Mouse (Mus musculus) left cerebral cortex, postnatal 10 days (tissue): ENCODE data around the gene Gdf15. TPM values are rescaled to one million over a fixed set of nuclear protein-coding genes. Genes with fewer than 3 reads are reported as not detected.

ENCODE experiments used
- DNase-seq, 2 experiments: peaks; one replicate each; pipeline ENCODE4 v3.0.0; 2021 to 2022; ENCODE audit warnings: low spot score in 2 of 2, mixed read lengths in 1 of 2; ENCODE audit errors: extremely low spot score in 1 of 2
- intact Hi-C: fragments of 180-260 bp; cut with DNase I; formaldehyde crosslinking; loops from one replicate; pipeline ENCODE4 v1.15.1; 2025
- total RNA-seq, 2 experiments: library from RNA; stranded (reverse); gene quantifications; 2 replicates each; pipeline ENCODE4 v1.2.3; 2021

The Gdf15 gene
- total RNA-seq, 2 experiments from 2014 or later: not detected

GRCm38 (mm10) chr8:70636838-70637237 lies 4.6 kb upstream of the Gdf15 start:
- intact Hi-C loops: no loop called here
- DNase-seq: no peak

GRCm38 (mm10) chr8:70635527-70635926 lies 3.3 kb upstream of the Gdf15 start:
- no peak for DNase-seq
- intact Hi-C loops: no loop called here

GRCm38 (mm10) chr8:70634066-70634465 lies 1.8 kb upstream of the Gdf15 start:
- intact Hi-C loops: no loop called here
- peak in 1 of 2 experiments; percentile 83 for DNase-seq

GRCm38 (mm10) chr8:70631436-70631835 lies 820 bp downstream of the Gdf15 start:
- intact Hi-C loops: no loop called here
- DNase-seq: peak in 1 of 2 experiments; percentile 47

GRCm38 (mm10) chr8:70630532-70631381 lies 1.5 kb downstream of the Gdf15 start:
- DNase-seq: peak in 1 of 2 experiments; percentile 80
- intact Hi-C loops: no loop called here

- DNase-seq: peak; percentile 76 to 92
- intact Hi-C loops: no loop called here
These were observed 2.4 kb downstream of the Gdf15 start for GRCm38 (mm10) chr8:70629574-70630531.

GRCm38 (mm10) chr8:70628986-70629490 lies 3.2 kb downstream of the Gdf15 start:
- DNase-seq: no peak
- intact Hi-C loops: no loop called here

- no peak for DNase-seq
- intact Hi-C loops: no loop called here
These were observed 5.2 kb downstream of the Gdf15 start for GRCm38 (mm10) chr8:70627041-70627440.

- no peak for DNase-seq
- intact Hi-C loops: no loop called here
These were observed 7.2 kb downstream of the Gdf15 start for GRCm38 (mm10) chr8:70625104-70625503.

GRCm38 (mm10) chr8:70622220-70622619 lies 10.0 kb downstream of the Gdf15 start:
- intact Hi-C loops: no loop called here
- DNase-seq: no peak

- intact Hi-C loops: loop anchor here (5.0 kb wide), 1 partner anchor 48 kb away; no protein-coding TSS in a partner anchor
- peak in 1 of 2 experiments; percentile 60 for DNase-seq
These were observed 13.3 kb downstream of the Gdf15 start for GRCm38 (mm10) chr8:70618888-70619334.

GRCm38 (mm10) chr8:70617985-70618384 lies 14.3 kb downstream of the Gdf15 start:
- intact Hi-C loops: loop anchor here (5.0 kb wide), 1 partner anchor 49 kb away; no protein-coding TSS in a partner anchor
- DNase-seq: no peak

- intact Hi-C loops: loop anchor here (5.0 kb wide), 1 partner anchor 51 kb away; no protein-coding TSS in a partner anchor
- no peak for DNase-seq
These were observed 15.6 kb downstream of the Gdf15 start for GRCm38 (mm10) chr8:70616645-70617044.

GRCm38 (mm10) chr8:70615894-70616293 lies 16.4 kb downstream of the Gdf15 start, which contains the start of gene Lrrc25:
Lrrc25 (plus strand) TSS chr8:70616155.
- DNase-seq: no peak
- intact Hi-C loops: loop anchor here (5.0 kb wide), 1 partner anchor 51 kb away; no protein-coding TSS in a partner anchor

GRCm38 (mm10) chr8:70615281-70615680 lies 17.0 kb downstream of the Gdf15 start:
- DNase-seq: no peak
- intact Hi-C loops: loop anchor here (5.0 kb wide), 1 partner anchor 52 kb away; no protein-coding TSS in a partner anchor

GRCm38 (mm10) chr8:70614469-70614868 lies 17.8 kb downstream of the Gdf15 start:
- intact Hi-C loops: no loop called here
- no peak for DNase-seq

- intact Hi-C loops: no loop called here
- no peak for DNase-seq
These were observed 18.5 kb downstream of the Gdf15 start for GRCm38 (mm10) chr8:70613763-70614162.

- peak; percentile 81 to 87 for DNase-seq
- intact Hi-C loops: no loop called here
These were observed 20.4 kb downstream of the Gdf15 start for GRCm38 (mm10) chr8:70611849-70612248.
